Mouse (Mus musculus): ENCODE results near the gene Il6ra. TPM values are rescaled to one million over a fixed set of nuclear protein-coding genes. Genes with fewer than 3 reads are reported as not detected.

The Il6ra gene
- polyA plus RNA-seq, 1 experiment from 2014 or later: 3.2 TPM

Other genes starting within 250 kb of the Il6ra start
- gene Adar, start 198.2 kb downstream of the Il6ra start, polyA plus RNA-seq (2015; fragmentation: Nextera tagmentation; extraction: Ambion mirVana): 10.3 and 13.3 TPM in 2 replicates
- 1.4 and 1.6 TPM in 2 replicates for gene Chrnb2, start 148.6 kb downstream of the Il6ra start, polyA plus RNA-seq (2015; fragmentation: Nextera tagmentation; extraction: Ambion mirVana)
- gene Ube2q1, start 139.6 kb downstream of the Il6ra start, polyA plus RNA-seq (2015; fragmentation: Nextera tagmentation; extraction: Ambion mirVana): 11.2 and 11.7 TPM in 2 replicates
- 3.6 and 3.7 TPM in 2 replicates for gene She, start 81.8 kb downstream of the Il6ra start, polyA plus RNA-seq (2015; fragmentation: Nextera tagmentation; extraction: Ambion mirVana)
- 12.7 and 13.4 TPM in 2 replicates for gene Atp8b2, start 50.3 kb upstream of the Il6ra start, polyA plus RNA-seq (2015; fragmentation: Nextera tagmentation; extraction: Ambion mirVana)
- gene Hax1, start 85.6 kb upstream of the Il6ra start, polyA plus RNA-seq (2015; fragmentation: Nextera tagmentation; extraction: Ambion mirVana): 122 and 135 TPM in 2 replicates
- 163 and 166 TPM in 2 replicates for gene 4933434E20Rik, start 138.4 kb upstream of the Il6ra start, polyA plus RNA-seq (2015; fragmentation: Nextera tagmentation; extraction: Ambion mirVana)
- 170 and 189 TPM in 2 replicates for gene Ubap2l, start 139.4 kb upstream of the Il6ra start, polyA plus RNA-seq (2015; fragmentation: Nextera tagmentation; extraction: Ambion mirVana)
- gene Tpm3, start 159.5 kb upstream of the Il6ra start, polyA plus RNA-seq (2015; fragmentation: Nextera tagmentation; extraction: Ambion mirVana): 505 and 543 TPM in 2 replicates
- 0.19 and 0.27 TPM in 2 replicates for gene Nup210l, start 190.9 kb upstream of the Il6ra start, polyA plus RNA-seq (2015; fragmentation: Nextera tagmentation; extraction: Ambion mirVana)